8 mouse cellular contexts compared by ENCODE assay signal in genomic region chr7:80023621-80024435, GRCm38 (mm10). TPM values are rescaled to one million over a fixed set of nuclear protein-coding genes. Genes with fewer than 3 reads are reported as not detected.
DNase-seq lines count a peak whose midpoint lies in the region; ATAC-seq and TF ChIP-seq lines count a peak whose summit lies in the region.

No protein-coding gene starts in this region.

- H3K4me3 ChIP-seq in E14TG2a.4 (replicated peaks; ENCODE audit: low read length) (peak overlapping the region; percentile 91), macrophage (ENCODE audit: inconsistent target) (peak overlapping the region; percentile 53; the same call in 1 of the 2 replicates)
- H3K4me3 ChIP-seq in embryonic fibroblast, embryonic 13.5 days (ENCODE audit: insufficient read depth, low read length): peak overlapping the region; percentile 60; the same call in 1 of the 2 replicates
- H3K4me3 ChIP-seq in intestine, embryonic 15.5 days (replicated peaks): peak overlapping the region; percentile 88
- no peak overlapping the region for H3K4me3 ChIP-seq in stomach, embryonic 16.5 days (replicated peaks; ENCODE audit: low read length)

- H3K9ac ChIP-seq in intestine, embryonic 15.5 days: no peak overlapping the region
- no peak overlapping the region for H3K9ac ChIP-seq in stomach, embryonic 16.5 days (ENCODE audit: low read length)

- no peak overlapping the region; the same call in 1 of the 2 replicates for H3K27ac ChIP-seq in embryonic fibroblast, embryonic 13.5 days (ENCODE audit: insufficient read depth, low read length)
- H3K27ac ChIP-seq in intestine, embryonic 15.5 days: peak overlapping the region; percentile 99
- H3K27ac ChIP-seq in macrophage: peak overlapping the region; percentile 100
- H3K27ac ChIP-seq in stomach, embryonic 16.5 days (ENCODE audit: low read length): peak overlapping the region; percentile 98

- H3K79me2 ChIP-seq in macrophage (ENCODE audit: inconsistent target): peaks cover 31% of the 10 kb centered on the region

- TF ChIP-seq CTCF in E14TG2a.4 (conservative IDR thresholded peaks at IDR 0.05; ENCODE audit: low read length): 0 out of 2 replicates have a peak, but pooled peaks have one; percentile 12
- peak; percentile 11; the same call in 1 of the 2 replicates for TF ChIP-seq CTCF in embryonic fibroblast, embryonic 13.5 days (IDR thresholded peaks at IDR 0.05; ENCODE audit: borderline replicate concordance, insufficient read depth, low read length)

- H3K27me3 ChIP-seq in E14TG2a.4 (ENCODE audit: insufficient read depth, low read length): no peaks in the 10 kb centered on the region
- no peaks in the 10 kb centered on the region for H3K27me3 ChIP-seq in intestine, embryonic 15.5 days (replicated peaks)
- H3K27me3 ChIP-seq in stomach, embryonic 16.5 days (ENCODE audit: control insufficient read depth, insufficient read depth, low read length): no peaks in the 10 kb centered on the region

- no peaks in the 10 kb centered on the region for H3K9me3 ChIP-seq in E14TG2a.4 (ENCODE audit: low read length)
- H3K9me3 ChIP-seq in intestine, embryonic 15.5 days: no peaks in the 10 kb centered on the region
- no peaks in the 10 kb centered on the region for H3K9me3 ChIP-seq in stomach, embryonic 16.5 days (replicated peaks; ENCODE audit: control insufficient read depth, low read length)

- intact Hi-C loops in gastrocnemius, postnatal 14 days (cut with DNase I; ENCODE audit: low total_unique reads): loop anchor here (10.0 kb wide), 1 partner anchor 201 kb away; no protein-coding TSS in a partner anchor

- DNase-seq in cerebellum, postnatal 36 days: peak; percentile 15 to 24
- DNase-seq in cerebellum, adult 11-12 months: no peak
- DNase-seq in gastrocnemius, postnatal 14 days: no peak

- TF ChIP-seq POLR2A in embryonic fibroblast, embryonic 13.5 days (IDR thresholded peaks at IDR 0.05; ENCODE audit: low read depth, low read length): no peak

- peak overlapping the region; percentile 94 for H3K4me2 ChIP-seq in intestine, embryonic 15.5 days (replicated peaks)
- H3K4me2 ChIP-seq in stomach, embryonic 16.5 days (ENCODE audit: low read depth, low read length): peak overlapping the region; percentile 96

- ATAC-seq in intestine, embryonic 15.5 days: no peak
- no peak for ATAC-seq in stomach, embryonic 16.5 days (ENCODE audit: insufficient read depth, low FRiP score)

- H3K36me3 ChIP-seq in E14TG2a.4 (ENCODE audit: insufficient read depth, low read length): peaks cover 11% of the 10 kb centered on the region; the same call in 1 of the 2 replicates
- no peaks in the 10 kb centered on the region for H3K36me3 ChIP-seq in intestine, embryonic 15.5 days
- no peaks in the 10 kb centered on the region for H3K36me3 ChIP-seq in macrophage (ENCODE audit: inconsistent target)
- no peaks in the 10 kb centered on the region for H3K36me3 ChIP-seq in stomach, embryonic 16.5 days (ENCODE audit: control insufficient read depth, insufficient read depth, low read length)

- WGBS in intestine, embryonic 15.5 days: 68% methylated on average over 5 of the region's 5 CpGs
- 54% methylated on average over 5 of the region's 5 CpGs for WGBS in macrophage (ENCODE audit: missing documents)
- WGBS in stomach, embryonic 16.5 days: 71% methylated on average over 5 of the region's 5 CpGs

- H3K4me1 ChIP-seq in E14TG2a.4 (replicated peaks; ENCODE audit: low read depth, low read length): peaks cover 71% of the 10 kb centered on the region
- H3K4me1 ChIP-seq in embryonic fibroblast, embryonic 13.5 days (ENCODE audit: control insufficient read depth, insufficient read depth, low read length): 0 out of 2 replicates have a peak, but pooled peaks cover 7% of the 10 kb centered on the region
- H3K4me1 ChIP-seq in intestine, embryonic 15.5 days (replicated peaks): peaks cover 12% of the 10 kb centered on the region
- peaks cover 4% of the 10 kb centered on the region; the same call in 1 of the 2 replicates for H3K4me1 ChIP-seq in stomach, embryonic 16.5 days (ENCODE audit: control insufficient read depth, insufficient read depth, low read length)

RNA-seq across cellular contexts. Expression of gene Zfp710, which starts 0.8 kb away (rescaled TPM):
- 7.7 and 8.7 TPM in 2 replicates for polyA plus RNA-seq in embryonic fibroblast, embryonic 13.5 days (2011; ENCODE audit: insufficient read length, low read depth, missing spikeins)
- polyA plus RNA-seq in intestine, embryonic 15.5 days (2015; fragmentation: Nextera tagmentation; extraction: Ambion mirVana): 13.5 and 13.6 TPM in 2 replicates
- total RNA-seq in macrophage (2018; cell fraction: chromatin; rRNA removed): 100 to 1,000 TPM in 9 of 26 experiments, 10 to 100 TPM in 17; 10.9 to 127 (median 87.0) TPM
- 10 to 100 TPM; 18.9 to 85.9 (median 65.4) TPM for total RNA-seq in macrophage (2018; cell fraction: cytosol; rRNA removed)
- total RNA-seq in macrophage (2018; cell fraction: nucleus; rRNA removed): 100 to 1,000 TPM in 9 of 26 experiments, 10 to 100 TPM in 17; 15.7 to 151 (median 83.9) TPM
- 33.7 to 69.0 TPM (median 50.1 TPM) in 3 replicates for polyA plus RNA-seq in macrophage (2018)
- polyA plus RNA-seq in stomach, embryonic 16.5 days (2015; fragmentation: Nextera tagmentation; extraction: Ambion mirVana): 14.3 and 16.7 TPM in 2 replicates
- 10 to 100 TPM; 14.1 to 15.5 TPM for total RNA-seq in gastrocnemius, postnatal 14 days (2021)

Comparison
In these comparisons a context has a peak if more than half of its experiments do, and no peak if none do; other contexts are left out.
1. DNase-seq: peak in cerebellum, postnatal 36 days (2 of 2); none in cerebellum, adult 11-12 months (single experiment) and gastrocnemius, postnatal 14 days (single experiment).